Mouse (Mus musculus): ENCODE data around the gene Spryd4. TPM values are rescaled to one million over a fixed set of nuclear protein-coding genes. Genes with fewer than 3 reads are reported as not detected.
"Not testable (repeated sequence)": the region's sequence is repeated elsewhere in the genome, so short reads cannot be mapped to it uniquely, and the experiment has no call there.

Spryd4 gene
- polyA plus RNA-seq, 1 experiment from 2014 or later = 32.4 TPM

DNA sequence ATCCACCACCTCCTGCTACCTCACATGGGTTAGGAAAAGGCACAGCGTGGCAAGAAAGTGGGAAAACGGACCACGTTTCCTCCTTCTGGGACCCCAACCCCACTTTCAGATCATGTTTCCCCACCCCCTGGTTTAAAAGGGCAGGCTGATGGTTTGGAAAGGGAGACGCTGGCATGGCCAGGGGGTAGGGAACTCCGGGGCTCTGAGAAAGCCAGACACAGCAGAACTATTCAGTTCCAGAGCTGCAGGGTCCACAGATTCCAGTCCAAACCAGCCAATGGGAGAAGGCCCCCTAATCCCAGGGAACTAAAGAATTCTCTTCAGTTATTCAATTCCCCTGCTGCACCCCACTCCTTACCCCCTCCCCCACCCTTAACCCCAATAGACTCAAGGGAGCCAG is 13.5 kb upstream of the Spryd4 start:
- Histone ChIP-seq H3K4me1 (replicated peaks) (peaks cover 26% of the 10 kb centered on the region), H3K9ac (replicated peaks) (no peak overlapping the region; the same call in 1 of the 2 replicates), H3K9me3 (no peaks in the 10 kb centered on the region), H3K36me3 (no peaks in the 10 kb centered on the region), H3K27me3 (0 out of 2 replicates have a peak, but pooled peaks cover 2% of the 10 kb centered on the region), H3K4me3 (replicated peaks) (no peak overlapping the region), H3K27ac (peak overlapping the region; percentile 77), H3K4me2 (no peak overlapping the region)
- no peak for ATAC-seq (ENCODE audit: insufficient number of reproducible peaks, insufficient read depth, low FRiP score, low TSS enrichment, low read depth)
- 37% methylated on average over 5 of the region's 5 CpGs for whole genome bisulfite sequencing

- Histone ChIP-seq H3K9ac (replicated peaks) (no peak overlapping the region), H3K4me3 (replicated peaks) (no peak overlapping the region), H3K4me1 (replicated peaks) (peaks cover 23% of the 10 kb centered on the region), H3K4me2 (no peak overlapping the region), H3K9me3 (no peaks in the 10 kb centered on the region), H3K36me3 (no peaks in the 10 kb centered on the region), H3K27me3 (0 out of 2 replicates have a peak, but pooled peaks cover 2% of the 10 kb centered on the region), H3K27ac (no peak overlapping the region)
- 60% methylated on average over 16 of the region's 16 CpGs for WGBS
- ATAC-seq (ENCODE audit: insufficient number of reproducible peaks, insufficient read depth, low FRiP score, low TSS enrichment, low read depth) = no peak
Measured at GRCm38 (mm10) chr10:128221533-128222286, 10.1 kb upstream of the Spryd4 start.

DNA sequence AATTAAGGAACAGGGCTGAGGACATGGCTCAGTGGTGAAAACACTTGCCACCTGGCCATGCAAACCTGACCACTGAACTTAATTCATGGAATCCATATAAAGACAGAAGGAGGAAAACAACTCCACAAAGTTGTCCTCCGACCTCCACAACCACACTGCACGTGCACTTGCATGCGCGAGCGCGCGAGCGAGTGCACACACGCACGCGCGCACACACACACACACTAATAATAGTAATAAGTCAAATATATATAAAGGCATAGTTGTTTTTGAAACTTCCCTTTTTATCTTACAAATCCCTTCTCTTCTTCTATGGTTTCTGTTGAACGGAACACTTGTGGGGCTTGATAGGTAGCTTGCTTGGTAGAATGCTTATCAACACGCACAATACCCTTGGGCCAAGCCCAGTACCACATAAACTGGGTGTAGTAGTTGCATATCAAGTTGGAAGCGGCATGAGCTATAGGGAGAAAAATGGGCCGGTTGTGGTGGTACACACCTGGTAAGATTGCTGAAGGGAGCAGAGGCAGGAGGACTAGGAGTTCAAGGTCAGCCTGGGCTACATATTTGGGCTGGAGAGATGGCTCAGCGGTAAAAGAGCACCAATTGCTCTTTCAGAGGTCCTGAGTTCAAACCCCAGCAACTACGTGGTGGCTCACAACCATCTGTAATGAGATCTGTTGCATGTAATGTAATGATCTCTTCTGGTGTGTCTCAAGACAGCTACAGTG is 6.9 kb upstream of the Spryd4 start:
- peaks cover 11% of the 10 kb centered on the region for H3K27me3 ChIP-seq
- H3K4me3 ChIP-seq (replicated peaks) = no peak overlapping the region
- no peaks in the 10 kb centered on the region for H3K9me3 ChIP-seq
- H3K36me3 ChIP-seq = no peaks in the 10 kb centered on the region
- H3K4me1 ChIP-seq (replicated peaks) = no peaks in the 10 kb centered on the region
- H3K27ac ChIP-seq = no peak overlapping the region
- 95% methylated on average over 18 of the region's 18 CpGs for WGBS
- no peak overlapping the region for H3K9ac ChIP-seq (replicated peaks)
- ATAC-seq (ENCODE audit: insufficient number of reproducible peaks, insufficient read depth, low FRiP score, low TSS enrichment, low read depth) = no peak
- no peak overlapping the region for H3K4me2 ChIP-seq

DNA sequence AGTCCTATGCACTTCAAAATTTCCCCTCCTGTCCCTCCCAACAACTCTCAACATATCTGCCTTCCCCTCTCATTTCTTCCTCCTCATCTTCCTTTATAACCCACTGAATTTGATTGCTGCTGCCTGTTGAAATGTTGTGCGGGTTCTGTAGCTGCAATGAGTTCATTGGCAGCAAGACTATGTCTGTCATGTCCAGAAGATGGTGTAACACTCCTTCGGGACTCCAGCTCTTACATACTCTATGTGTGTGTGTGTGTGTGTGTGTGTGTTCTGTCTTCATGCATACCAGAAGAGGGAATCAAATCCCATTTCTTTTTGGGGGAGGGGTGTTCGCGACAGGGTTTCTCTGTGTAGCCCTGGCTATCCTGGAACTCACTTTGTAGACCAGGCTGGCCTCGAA is 3.4 kb upstream of the Spryd4 start:
- 86% methylated on average over 5 of the region's 5 CpGs for WGBS
- peaks cover 14% of the 10 kb centered on the region for H3K4me1 ChIP-seq (replicated peaks)
- H3K9ac ChIP-seq (replicated peaks) = no peak overlapping the region
- H3K27me3 ChIP-seq = peaks cover 12% of the 10 kb centered on the region
- H3K27ac ChIP-seq = no peak overlapping the region
- ATAC-seq (ENCODE audit: insufficient number of reproducible peaks, insufficient read depth, low FRiP score, low TSS enrichment, low read depth) = no peak
- H3K4me3 ChIP-seq (replicated peaks) = no peak overlapping the region
- no peaks in the 10 kb centered on the region for H3K9me3 ChIP-seq
- H3K4me2 ChIP-seq = no peak overlapping the region
- no peaks in the 10 kb centered on the region for H3K36me3 ChIP-seq

DNA sequence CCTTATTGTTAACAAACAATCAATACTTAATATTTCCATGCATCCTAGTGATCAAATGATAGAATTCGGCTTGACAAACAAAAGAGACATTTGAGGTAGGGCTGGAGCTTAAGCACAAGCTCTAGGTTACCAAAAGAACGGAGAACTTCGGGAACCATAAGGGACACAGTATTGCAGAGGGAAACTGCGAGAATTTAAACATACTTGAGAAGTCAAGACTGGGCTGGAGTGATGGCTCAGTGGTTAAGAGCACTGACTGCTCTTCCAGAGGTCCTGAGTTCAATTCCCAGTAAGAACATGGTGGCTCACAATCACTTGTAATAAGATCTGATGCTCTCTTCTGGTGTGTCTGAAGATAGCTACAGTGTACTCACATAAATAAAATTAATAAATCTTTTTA is 2.5 kb upstream of the Spryd4 start:
- H3K9ac ChIP-seq (replicated peaks); H3K9me3 ChIP-seq; ATAC-seq (ENCODE audit: insufficient number of reproducible peaks, insufficient read depth, low FRiP score, low TSS enrichment, low read depth); H3K4me3 ChIP-seq (replicated peaks); H3K36me3 ChIP-seq; H3K27ac ChIP-seq; H3K4me2 ChIP-seq: not testable (repeated sequence)
- peaks cover 14% of the 10 kb centered on the region for H3K4me1 ChIP-seq (replicated peaks)
- peaks cover 12% of the 10 kb centered on the region for H3K27me3 ChIP-seq
- 89% methylated on average over 4 of the region's 4 CpGs for WGBS

DNA sequence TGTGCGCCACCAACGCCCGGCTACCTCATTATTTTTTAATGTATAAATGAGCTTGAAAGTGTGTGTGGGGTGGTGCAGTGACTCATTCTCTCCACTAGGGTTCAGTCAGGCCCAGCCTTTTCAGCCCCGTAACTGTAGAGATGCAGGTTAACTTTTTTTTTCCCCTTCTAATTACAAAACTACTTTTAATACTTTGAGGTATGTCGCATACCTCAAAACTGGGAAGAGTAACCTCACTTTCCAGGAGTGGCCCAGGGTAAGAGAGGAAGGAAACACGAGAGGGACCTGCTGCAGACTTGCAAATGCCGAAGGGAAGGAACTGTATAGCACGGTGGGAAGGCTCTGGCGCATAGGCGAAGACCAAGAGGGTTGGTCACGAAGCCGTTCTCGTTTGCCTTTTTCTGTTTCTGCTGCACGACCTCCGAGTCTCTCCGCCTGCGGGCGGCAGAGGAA is 1.3 kb upstream of the Spryd4 start:
- Histone ChIP-seq H3K9me3 (no peaks in the 10 kb centered on the region), H3K9ac (replicated peaks) (peak overlapping the region; percentile 42; the same call in 1 of the 2 replicates), H3K4me1 (replicated peaks) (peaks cover 14% of the 10 kb centered on the region), H3K36me3 (peaks cover 16% of the 10 kb centered on the region), H3K27ac (0 out of 2 replicates have a peak overlapping the region, but pooled peaks have one; percentile 41), H3K4me2 (peak overlapping the region; percentile 60), H3K27me3 (peaks cover 12% of the 10 kb centered on the region), H3K4me3 (replicated peaks) (peak overlapping the region; percentile 28)
- WGBS = 3% methylated on average over 18 of the region's 18 CpGs
- 0 out of 2 replicates have a peak, but pooled peaks have one; percentile 47 for ATAC-seq (ENCODE audit: insufficient number of reproducible peaks, insufficient read depth, low FRiP score, low TSS enrichment, low read depth)

DNA sequence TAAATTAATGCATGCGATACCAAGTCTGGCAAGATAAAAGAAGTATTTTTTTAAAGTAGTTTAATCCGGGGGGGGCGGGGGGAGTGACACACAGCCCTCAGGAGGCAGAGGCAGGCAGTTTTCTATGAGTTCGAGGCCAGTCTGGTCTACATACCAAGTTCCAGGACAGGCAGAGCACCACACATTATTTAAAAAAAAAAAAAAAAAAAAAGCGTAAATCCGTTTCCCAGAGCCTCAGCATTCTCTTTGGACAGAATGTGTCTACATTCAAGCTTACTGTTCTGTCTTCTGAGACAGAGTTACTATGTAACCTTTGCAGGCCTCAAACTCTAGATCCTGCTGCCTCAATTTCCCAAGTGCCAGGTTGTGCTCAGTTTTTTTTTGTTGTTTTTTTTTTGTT is 541 bp upstream of the Spryd4 start:
- Histone ChIP-seq H3K27ac (no peak overlapping the region), H3K4me3 (replicated peaks) (peak overlapping the region; percentile 66)
- ATAC-seq (ENCODE audit: insufficient number of reproducible peaks, insufficient read depth, low FRiP score, low TSS enrichment, low read depth) = no peak

DNA sequence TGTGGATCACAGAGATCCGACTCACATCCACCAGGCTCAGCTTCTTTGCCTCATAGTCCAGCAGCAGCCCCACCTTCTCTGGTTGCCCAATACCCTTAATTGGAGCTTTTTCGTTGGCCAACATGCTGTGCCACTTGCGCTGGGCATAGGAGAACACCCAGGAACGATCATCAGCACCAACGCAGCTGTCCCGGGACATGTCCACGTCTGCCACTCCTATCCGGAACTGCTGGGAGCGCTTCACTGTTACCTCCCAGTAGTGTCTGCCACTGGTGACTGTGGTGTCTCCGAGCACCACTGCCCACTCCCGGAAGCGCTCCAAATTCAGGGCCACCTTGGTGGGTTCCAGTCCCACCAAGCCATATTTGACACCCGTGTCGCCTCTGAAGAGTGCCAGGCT is 653 bp downstream of the Spryd4 start:
- Histone ChIP-seq H3K4me1 (replicated peaks) (peaks cover 14% of the 10 kb centered on the region), H3K4me3 (replicated peaks) (peak overlapping the region; percentile 66), H3K4me2 (peak overlapping the region; percentile 85), H3K9me3 (no peaks in the 10 kb centered on the region), H3K27ac (0 out of 2 replicates have a peak overlapping the region, but pooled peaks have one; percentile 7), H3K27me3 (peaks cover 12% of the 10 kb centered on the region), H3K9ac (replicated peaks) (peak overlapping the region; percentile 67), H3K36me3 (peaks cover 33% of the 10 kb centered on the region)
- WGBS = 31% methylated on average over 14 of the region's 14 CpGs
- no peak for ATAC-seq (ENCODE audit: insufficient number of reproducible peaks, insufficient read depth, low FRiP score, low TSS enrichment, low read depth)

More for the DNA sequence above, 541 bp upstream of the Spryd4 start:
- Histone ChIP-seq H3K9me3 (no peaks in the 10 kb centered on the region), H3K27me3 (peaks cover 12% of the 10 kb centered on the region), H3K4me1 (replicated peaks) (peaks cover 14% of the 10 kb centered on the region), H3K36me3 (peaks cover 21% of the 10 kb centered on the region), H3K4me2 (peak overlapping the region; percentile 85), H3K9ac (replicated peaks) (no peak overlapping the region)
- WGBS = 48% methylated on average over 6 of the region's 6 CpGs

- no peaks in the 10 kb centered on the region for H3K9me3 ChIP-seq
- H3K27ac ChIP-seq = no peak overlapping the region
- H3K36me3 ChIP-seq = peaks cover 34% of the 10 kb centered on the region
- no peak overlapping the region for H3K9ac ChIP-seq (replicated peaks)
- H3K4me3 ChIP-seq (replicated peaks) = no peak overlapping the region
- H3K4me2 ChIP-seq = no peak overlapping the region
- 91% methylated on average over 2 of the region's 2 CpGs for WGBS
- H3K27me3 ChIP-seq = peaks cover 12% of the 10 kb centered on the region
- H3K4me1 ChIP-seq (replicated peaks) = peaks cover 14% of the 10 kb centered on the region
- ATAC-seq (ENCODE audit: insufficient number of reproducible peaks, insufficient read depth, low FRiP score, low TSS enrichment, low read depth) = no peak
Measured at GRCm38 (mm10) chr10:128210131-128210530, 1.5 kb downstream of the Spryd4 start.

DNA sequence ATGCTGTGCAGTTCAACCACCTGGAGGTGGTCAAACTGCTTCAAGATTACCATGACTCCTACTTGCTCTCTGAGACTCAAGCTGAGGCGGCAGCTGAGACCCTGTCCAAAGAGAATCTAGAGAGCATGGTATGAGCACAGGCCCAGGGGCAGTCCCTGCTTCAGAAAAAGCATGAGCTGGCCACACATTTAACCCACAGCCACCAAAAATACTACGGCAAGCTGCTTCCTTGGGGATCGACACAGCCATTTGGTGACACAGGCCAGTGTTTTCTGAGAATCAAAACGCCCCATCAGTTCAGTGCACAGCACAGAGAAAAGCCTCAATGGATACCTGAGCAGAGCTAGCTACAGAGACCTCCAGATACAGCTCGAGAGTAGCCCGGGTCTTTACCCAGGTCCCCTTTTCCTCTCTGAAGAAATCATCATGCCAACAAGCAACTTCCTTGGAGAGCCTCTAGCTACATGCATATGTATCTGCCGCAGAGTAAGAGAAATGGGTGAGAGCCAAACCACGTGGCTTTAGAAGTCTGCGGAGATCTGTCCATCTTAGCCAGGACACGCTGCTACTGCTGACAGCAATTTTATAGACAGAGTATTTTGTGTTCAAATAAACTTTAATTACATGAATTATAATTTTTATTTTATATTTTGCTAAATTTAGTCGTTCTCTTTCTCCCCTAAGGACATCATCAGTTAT is 2.1 kb downstream of the Spryd4 start:
- peaks cover 14% of the 10 kb centered on the region for H3K4me1 ChIP-seq (replicated peaks)
- no peak overlapping the region for H3K27ac ChIP-seq
- no peaks in the 10 kb centered on the region for H3K9me3 ChIP-seq
- no peak for ATAC-seq (ENCODE audit: insufficient number of reproducible peaks, insufficient read depth, low FRiP score, low TSS enrichment, low read depth)
- peaks cover 10% of the 10 kb centered on the region for H3K27me3 ChIP-seq
- no peak overlapping the region for H3K9ac ChIP-seq (replicated peaks)
- no peak overlapping the region for H3K4me3 ChIP-seq (replicated peaks)
- WGBS = 89% methylated on average over 11 of the region's 11 CpGs
- no peak overlapping the region for H3K4me2 ChIP-seq
- peaks cover 34% of the 10 kb centered on the region for H3K36me3 ChIP-seq

DNA sequence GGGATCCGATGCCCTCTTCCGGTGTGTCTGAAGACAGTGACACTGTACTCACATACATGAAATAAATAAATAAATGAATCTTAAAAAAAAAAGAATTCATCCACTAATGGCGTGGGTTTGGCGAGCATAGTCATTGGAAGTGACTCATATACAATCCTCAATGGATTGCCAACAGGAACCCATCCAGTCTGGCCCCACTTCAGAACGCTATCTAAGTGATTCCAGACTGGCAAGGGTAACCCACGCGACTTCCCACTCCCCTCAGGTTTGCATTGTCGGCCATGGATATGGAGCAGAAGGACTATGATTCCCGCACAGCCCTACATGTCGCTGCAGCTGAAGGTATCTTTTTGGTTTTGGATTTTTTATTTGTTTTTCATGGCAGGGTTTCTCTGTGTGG is 3.3 kb downstream of the Spryd4 start:
- H3K4me3 ChIP-seq (replicated peaks) = no peak overlapping the region
- 90% methylated on average over 10 of the region's 10 CpGs for WGBS
- ATAC-seq (ENCODE audit: insufficient number of reproducible peaks, insufficient read depth, low FRiP score, low TSS enrichment, low read depth) = no peak

More for the DNA sequence above, 3.3 kb downstream of the Spryd4 start:
- Histone ChIP-seq H3K9me3 (no peaks in the 10 kb centered on the region), H3K4me1 (replicated peaks) (peaks cover 14% of the 10 kb centered on the region), H3K4me2 (no peak overlapping the region), H3K9ac (replicated peaks) (no peak overlapping the region), H3K27ac (no peak overlapping the region), H3K27me3 (peaks cover under 1% of the 10 kb centered on the region; the same call in 1 of the 2 replicates), H3K36me3 (peaks cover 34% of the 10 kb centered on the region)
